Mouse (Mus musculus) G1E (cell line): Measurements from ENCODE around the gene Cnpy3.

Source experiments
- CTCF ChIP-seq: IDR thresholded peaks from 2 replicates; pipeline ENCODE4 v1.5.1; 2012; ENCODE audit warnings: low read depth, low read length, inconsistent platforms, mixed read lengths
- TAL1 ChIP-seq: conservative IDR thresholded peaks from 2 replicates; pipeline ENCODE4 v1.6.1; 2012; ENCODE audit warnings: low read depth, low read length, inconsistent platforms, mixed read lengths

DNA sequence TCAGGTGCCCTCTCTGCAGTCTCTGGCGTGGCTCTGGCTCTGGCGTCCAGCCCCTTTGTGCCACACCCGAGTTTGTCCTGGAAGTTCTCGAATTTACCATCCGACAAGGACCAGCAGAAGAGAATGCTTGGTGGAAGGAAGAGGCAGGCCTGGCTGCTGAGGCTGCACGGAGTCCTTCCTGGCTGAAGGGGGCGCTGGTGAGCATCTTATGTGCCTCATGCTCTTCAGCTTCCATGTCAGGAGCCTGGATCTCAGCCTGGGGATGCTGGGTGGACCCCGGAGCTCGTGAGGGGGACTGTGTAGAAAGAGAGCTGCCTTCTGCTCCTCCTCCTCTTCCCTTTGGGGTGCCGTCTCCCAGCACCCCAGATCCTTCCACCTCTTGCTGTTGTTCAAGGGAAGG, 15.9 kb downstream of the Cnpy3 start:
- TF ChIP-seq CTCF, result peak; percentile 70
- no peak for TF ChIP-seq TAL1
